Mouse (Mus musculus): ENCODE data around the gene Mamld1. TPM values are rescaled to one million over a fixed set of nuclear protein-coding genes. Genes with fewer than 3 reads are reported as not detected.

The Mamld1 gene
- total RNA-seq, 1 experiment from 2014 or later: not detected

- ATAC-seq (ENCODE audit: extremely low read depth, insufficient number of reproducible peaks, low FRiP score, poor library complexity, severe bottlenecking): no peak
Measured at GRCm38 (mm10) chrX:71122359-71123293, 72.6 kb downstream of the Mamld1 start.

DNA sequence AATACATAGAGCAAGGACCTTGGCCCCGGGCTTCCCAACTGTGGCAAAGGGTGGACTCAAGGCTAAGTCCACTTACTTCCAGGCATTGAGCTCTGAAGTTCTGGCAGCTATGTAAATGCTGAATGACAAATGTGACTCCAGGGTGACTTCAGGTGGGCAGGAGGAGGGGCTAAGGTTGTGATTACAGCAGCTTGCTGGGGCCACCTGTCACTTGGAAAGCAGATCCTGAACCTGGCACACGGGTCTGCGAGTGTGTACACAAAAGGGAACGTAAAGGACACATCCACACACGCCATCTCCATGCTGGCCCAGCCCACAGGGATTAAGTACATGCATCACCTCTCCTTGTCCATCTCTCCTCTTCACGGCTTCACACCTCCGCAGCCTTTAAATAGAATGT, 75.0 kb downstream of the Mamld1 start:
- no peak for ATAC-seq (ENCODE audit: extremely low read depth, insufficient number of reproducible peaks, low FRiP score, poor library complexity, severe bottlenecking)

- no peak for ATAC-seq (ENCODE audit: extremely low read depth, insufficient number of reproducible peaks, low FRiP score, poor library complexity, severe bottlenecking)
Measured at GRCm38 (mm10) chrX:71131464-71131863, 81.4 kb downstream of the Mamld1 start.

DNA sequence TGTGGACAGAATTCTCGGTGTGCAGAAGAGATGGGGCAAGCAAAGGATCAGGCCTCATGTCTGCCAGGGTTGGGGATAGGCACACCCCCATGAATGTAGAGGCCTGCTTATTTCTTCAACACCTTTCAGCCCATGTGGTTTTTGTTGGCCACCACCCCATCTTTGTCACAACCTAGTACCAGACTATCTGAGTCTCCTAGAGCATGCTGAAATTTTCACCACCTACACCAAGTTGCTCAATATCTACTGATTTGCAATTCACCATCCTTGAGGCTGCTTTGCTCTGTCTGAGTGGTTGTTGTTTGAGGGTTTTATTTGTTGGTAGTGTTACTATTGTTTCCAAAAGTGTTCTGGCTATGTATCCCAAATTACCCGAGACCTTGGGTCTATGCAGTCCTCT, 91.3 kb downstream of the Mamld1 start:
- no peak for ATAC-seq (ENCODE audit: extremely low read depth, insufficient number of reproducible peaks, low FRiP score, poor library complexity, severe bottlenecking)

GRCm38 (mm10) chrX:71149441-71150050, 99.5 kb downstream of the Mamld1 start:
- ATAC-seq (ENCODE audit: extremely low read depth, insufficient number of reproducible peaks, low FRiP score, poor library complexity, severe bottlenecking): no peak

DNA sequence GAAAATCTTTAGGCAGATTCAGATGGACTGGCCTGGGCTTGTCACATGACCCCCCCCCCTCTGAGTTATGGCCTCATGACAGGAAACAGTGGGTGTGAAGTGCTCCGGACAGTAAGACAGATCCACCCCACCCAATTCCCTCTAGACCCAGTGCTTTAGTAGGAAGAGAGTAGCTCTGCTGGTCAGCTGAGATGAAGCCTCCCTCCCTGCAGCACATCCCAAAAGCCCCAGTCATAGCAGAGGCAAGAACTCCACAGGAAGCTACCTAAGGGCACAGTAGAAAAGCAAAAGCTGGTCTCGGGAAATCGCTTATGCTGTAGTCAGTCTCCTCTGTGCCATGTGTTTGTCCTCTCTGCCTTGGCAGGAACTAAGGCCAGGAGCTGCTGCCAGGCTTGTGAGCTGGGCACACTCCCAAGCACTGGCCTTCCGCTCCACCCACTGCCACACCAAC, 100.5 kb downstream of the Mamld1 start:
- no peak for ATAC-seq (ENCODE audit: extremely low read depth, insufficient number of reproducible peaks, low FRiP score, poor library complexity, severe bottlenecking)

DNA sequence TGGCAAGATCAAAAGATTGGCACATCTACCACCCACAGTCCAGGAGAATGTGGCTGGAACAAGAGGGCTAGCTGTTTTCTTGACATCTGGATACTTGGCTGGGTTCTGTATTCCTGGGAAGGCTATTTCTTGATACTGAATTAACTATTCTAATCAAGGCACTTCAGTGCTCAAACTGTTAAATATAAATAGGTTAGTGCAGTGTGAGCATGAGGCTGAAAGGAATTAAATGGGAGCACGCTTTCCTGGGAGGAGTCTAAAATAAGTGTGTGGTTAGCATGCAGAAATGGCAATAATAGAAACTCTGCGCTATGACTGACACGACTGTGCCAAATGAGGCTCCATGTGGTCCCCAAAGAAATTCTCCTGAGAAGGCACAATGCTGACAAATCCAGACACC, 131.5 kb downstream of the Mamld1 start:
- no peak for ATAC-seq (ENCODE audit: extremely low read depth, insufficient number of reproducible peaks, low FRiP score, poor library complexity, severe bottlenecking)

DNA sequence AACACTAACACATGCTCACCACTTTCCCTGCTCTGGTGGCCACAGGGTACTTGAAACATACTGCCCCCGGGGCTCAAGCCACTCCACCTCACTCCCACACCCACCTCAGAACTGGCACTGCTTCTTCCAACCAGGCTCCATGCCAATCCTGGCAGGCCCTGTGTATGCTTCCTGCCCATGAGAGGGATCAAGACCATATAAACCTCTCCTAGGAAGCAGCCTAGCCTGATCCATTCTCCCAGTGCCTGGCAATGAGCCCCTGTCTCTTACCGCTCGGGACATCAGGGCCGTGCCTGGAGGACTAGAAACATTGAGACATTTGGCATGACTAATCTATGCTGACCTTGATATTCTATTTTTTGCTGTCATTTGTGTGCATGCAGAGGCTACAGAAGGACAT, 133.6 kb downstream of the Mamld1 start:
- no peak for ATAC-seq (ENCODE audit: extremely low read depth, insufficient number of reproducible peaks, low FRiP score, poor library complexity, severe bottlenecking)

GRCm38 (mm10) chrX:71186396-71186795, 136.3 kb downstream of the Mamld1 start:
- ATAC-seq (ENCODE audit: extremely low read depth, insufficient number of reproducible peaks, low FRiP score, poor library complexity, severe bottlenecking): no peak

DNA sequence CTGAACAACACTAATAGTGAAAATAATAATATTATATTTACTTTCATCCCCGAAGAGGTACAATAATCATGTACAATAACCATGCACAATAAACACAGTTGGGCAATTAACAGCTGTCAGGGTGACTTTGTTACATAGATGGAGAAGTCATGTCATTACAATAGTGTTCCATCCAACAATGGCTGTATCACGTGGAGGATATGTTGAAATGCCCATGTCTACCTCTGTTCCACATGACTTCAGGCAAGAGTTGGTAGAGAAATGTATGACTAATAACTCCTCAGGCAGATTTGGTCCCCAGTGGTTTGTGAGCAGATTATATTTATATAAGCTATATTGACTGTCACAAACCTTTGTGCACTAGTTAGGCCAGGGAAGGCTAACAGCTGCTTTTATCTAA, 154.7 kb downstream of the Mamld1 start:
- no peak for ATAC-seq (ENCODE audit: extremely low read depth, insufficient number of reproducible peaks, low FRiP score, poor library complexity, severe bottlenecking)

Other genes with a start within 250 kb of the Mamld1 start
- gene Mtm1, start 160.5 kb downstream of the Mamld1 start, total RNA-seq (2017): 24.7 and 28.5 TPM in 2 replicates